Mouse (Mus musculus): ENCODE results near the gene Sema3g. TPM values are rescaled to one million over a fixed set of nuclear protein-coding genes. Genes with fewer than 3 reads are reported as not detected.

Sema3g gene
- total RNA-seq, 1 experiment = 0.22 TPM

DNA sequence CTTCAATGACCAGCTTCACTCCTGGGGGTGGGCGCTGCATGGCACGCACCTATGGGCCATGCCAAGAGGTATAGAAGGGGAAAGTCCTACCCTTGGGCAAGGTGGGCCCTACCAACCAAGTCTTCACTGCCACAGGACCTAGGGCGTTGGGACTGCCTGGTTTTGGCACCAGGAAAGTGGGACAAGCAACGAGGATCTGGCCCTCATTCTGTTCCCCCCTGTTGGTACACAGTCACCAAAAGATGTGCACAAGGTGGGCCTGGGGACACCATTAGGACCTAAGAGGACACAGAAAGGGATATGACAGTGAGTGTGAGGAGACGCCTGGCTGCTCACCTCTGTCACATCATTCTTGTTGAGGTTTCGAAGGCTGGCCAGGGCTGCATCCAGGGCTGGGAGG is 53.5 kb downstream of the Sema3g start:
- H3K36me3 ChIP-seq (ENCODE audit: control insufficient read depth, insufficient read depth, low read length, poor library complexity, severe bottlenecking) = no peaks in the 10 kb centered on the region
- H3K9me3 ChIP-seq (ENCODE audit: control insufficient read depth, insufficient read depth, low read depth, low read length) = no peaks in the 10 kb centered on the region
- in situ Hi-C loops (cut with MboI; ENCODE audit: low sequenced_read_pairs in 2 of 2, unreplicated experiment in 2 of 2) = no loop called here
- peaks cover 0 to 6% of the 10 kb centered on the region in 2 experiments; a peak in 1 of 4 replicates for H3K4me1 ChIP-seq (ENCODE audit: control insufficient read depth in 2 of 2, insufficient read depth in 2 of 2, low read length in 2 of 2, poor library complexity in 1 of 2)
- H3K27ac ChIP-seq (ENCODE audit: insufficient read depth, low read depth, low read length, poor library complexity, severe bottlenecking) = no peak overlapping the region
- no peak for DNase-seq (ENCODE audit: low read depth, low spot score)
- no peak for TF ChIP-seq CHD2 (IDR thresholded peaks at IDR 0.05; ENCODE audit: low read depth, low read length)
- no peak for TF ChIP-seq MAFK (IDR thresholded peaks at IDR 0.05; ENCODE audit: insufficient read depth, low read depth, low read length)
- TF ChIP-seq HCFC1 (IDR thresholded peaks at IDR 0.05; ENCODE audit: borderline replicate concordance, insufficient read depth, low read length) = no peak
- no peak for TF ChIP-seq ZNF384 (IDR thresholded peaks at IDR 0.05; ENCODE audit: low read depth, low read length)
- no peak for TF ChIP-seq ZC3H11A (IDR thresholded peaks at IDR 0.05; ENCODE audit: borderline replicate concordance, low read depth, low read length)
- H3K9ac ChIP-seq (ENCODE audit: insufficient read depth, low read depth, low read length, poor library complexity, severe bottlenecking) = no peak overlapping the region
- no peak overlapping the region for H3K4me3 ChIP-seq (ENCODE audit: insufficient read depth in 1 of 2, low read depth in 1 of 2, low read length in 2 of 2, poor library complexity in 1 of 2, severe bottlenecking in 1 of 2)

DNA sequence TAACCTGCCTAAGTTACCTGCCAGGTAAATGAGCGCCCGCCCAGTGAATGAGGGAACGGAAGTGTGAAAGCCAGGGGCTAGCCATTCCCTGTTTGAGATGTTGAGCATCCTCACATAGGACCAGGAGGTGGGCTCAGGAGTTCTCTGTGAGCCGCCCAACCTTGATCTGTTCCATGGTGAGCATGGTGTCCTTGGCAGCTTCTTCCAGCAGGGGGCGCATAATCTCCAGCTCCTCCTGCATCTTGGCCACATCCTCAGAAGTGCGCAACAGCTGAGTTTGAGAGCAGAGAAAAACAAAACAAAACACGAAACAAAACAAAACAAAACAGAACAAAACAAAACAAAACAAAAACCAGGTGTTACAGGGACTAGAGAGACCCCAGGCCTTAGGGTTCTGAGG is 54.5 kb downstream of the Sema3g start:
- H3K9ac ChIP-seq (ENCODE audit: insufficient read depth, low read depth, low read length, poor library complexity, severe bottlenecking) = no peak overlapping the region
- no peak overlapping the region for H3K27ac ChIP-seq (ENCODE audit: insufficient read depth, low read depth, low read length, poor library complexity, severe bottlenecking)
- H3K4me3 ChIP-seq (ENCODE audit: insufficient read depth in 1 of 2, low read depth in 1 of 2, low read length in 2 of 2, poor library complexity in 1 of 2, severe bottlenecking in 1 of 2) = no peak overlapping the region
- no peak for TF ChIP-seq ZNF384 (IDR thresholded peaks at IDR 0.05; ENCODE audit: low read depth, low read length)
- no peak for TF ChIP-seq ZC3H11A (IDR thresholded peaks at IDR 0.05; ENCODE audit: borderline replicate concordance, low read depth, low read length)
- TF ChIP-seq CHD2 (IDR thresholded peaks at IDR 0.05; ENCODE audit: low read depth, low read length) = no peak
- TF ChIP-seq HCFC1 (IDR thresholded peaks at IDR 0.05; ENCODE audit: borderline replicate concordance, insufficient read depth, low read length) = no peak
- H3K9me3 ChIP-seq (ENCODE audit: control insufficient read depth, insufficient read depth, low read depth, low read length) = no peaks in the 10 kb centered on the region
- DNase-seq (ENCODE audit: low read depth, low spot score) = peak; percentile 69
- H3K36me3 ChIP-seq (ENCODE audit: control insufficient read depth, insufficient read depth, low read length, poor library complexity, severe bottlenecking) = no peaks in the 10 kb centered on the region
- peaks cover 0 to 6% of the 10 kb centered on the region in 2 experiments; a peak in 1 of 4 replicates for H3K4me1 ChIP-seq (ENCODE audit: control insufficient read depth in 2 of 2, insufficient read depth in 2 of 2, low read length in 2 of 2, poor library complexity in 1 of 2)
- in situ Hi-C loops (cut with MboI; ENCODE audit: low sequenced_read_pairs in 2 of 2, unreplicated experiment in 2 of 2) = no loop called here

Other genes with a start within 250 kb of the Sema3g start
- gene Glt8d1, start 216.5 kb upstream of the Sema3g start, total RNA-seq (2012; rRNA removed) = 22.4 and 25.4 TPM in 2 replicates
- gene Spcs1, start 216.2 kb upstream of the Sema3g start, total RNA-seq (2012; rRNA removed) = 161 and 182 TPM in 2 replicates
- 57.2 and 58.9 TPM in 2 replicates for gene Pbrm1, start 198.7 kb upstream of the Sema3g start, total RNA-seq (2012; rRNA removed)
- gene Gnl3, start 198.7 kb upstream of the Sema3g start, total RNA-seq (2012; rRNA removed) = 377 and 427 TPM in 2 replicates
- 43.3 and 45.3 TPM in 2 replicates for gene Smim4, start 88.9 kb upstream of the Sema3g start, total RNA-seq (2012; rRNA removed)
- gene Nt5dc2, start 86.8 kb upstream of the Sema3g start, total RNA-seq (2012; rRNA removed) = 151 and 155 TPM in 2 replicates
- 1.3 and 2.0 TPM in 2 replicates for gene Stab1, start 49.2 kb upstream of the Sema3g start, total RNA-seq (2012; rRNA removed)
- gene Tnnc1, start 9.5 kb upstream of the Sema3g start, total RNA-seq (2012; rRNA removed) = 2.3 and 2.6 TPM in 2 replicates
- gene Nisch, start 914 bp upstream of the Sema3g start, total RNA-seq (2012; rRNA removed) = 169 and 204 TPM in 2 replicates
- 4.8 and 5.3 TPM in 2 replicates for gene Phf7, start 33.5 kb downstream of the Sema3g start, total RNA-seq (2012; rRNA removed)
- 77.8 and 83.4 TPM in 2 replicates for gene Bap1, start 33.6 kb downstream of the Sema3g start, total RNA-seq (2012; rRNA removed)
- gene Dnah1, start 106.0 kb downstream of the Sema3g start, total RNA-seq (2012; rRNA removed) = 0.80 and 1.3 TPM in 2 replicates
- 16.5 and 23.7 TPM in 2 replicates for gene Capn7, start 118.8 kb downstream of the Sema3g start, total RNA-seq (2012; rRNA removed)
- gene Sh3bp5, start 218.2 kb downstream of the Sema3g start, total RNA-seq (2012; rRNA removed) = 2.7 and 4.6 TPM in 2 replicates

Measured in ES-E14 (cell line).